Mouse (Mus musculus): Measurements from ENCODE around the gene Plac1.

GRCm38 (mm10) chrX:53197681-53198080 lies 42.2 kb downstream of the Plac1 start:
- TF ChIP-seq CTCF (IDR thresholded peaks at IDR 0.05; ENCODE audit: control insufficient read depth, insufficient read depth, low read length): no peak
- TF ChIP-seq POLR2A (IDR thresholded peaks at IDR 0.05; ENCODE audit: borderline replicate concordance, control insufficient read depth, low read depth, low read length): no peak
